Mouse (Mus musculus): ENCODE measurements around the gene Hoxc11. TPM values are rescaled to one million over a fixed set of nuclear protein-coding genes. Genes with fewer than 3 reads are reported as not detected.

Hoxc11 gene
- polyA plus RNA-seq (2012; rRNA removed), result not detected in 2 replicates

GRCm38 (mm10) chr15:102954192-102955006 lies at the start of gene Hoxc11:
Hoxc11 (plus strand) TSS chr15:102954427.

GRCm38 (mm10) chr15:102921053-102922011 lies 32.9 kb upstream of the Hoxc11 start, which contains the start of gene Hoxc13:
Hoxc13 (plus strand) TSS chr15:102921103.

GRCm38 (mm10) chr15:102936279-102936972 lies 17.8 kb upstream of the Hoxc11 start, which contains the start of gene Hoxc12:
Hoxc12 (plus strand) TSS chr15:102936757.

GRCm38 (mm10) chr15:102966776-102967311 lies 12.6 kb downstream of the Hoxc11 start, which contains the start of gene Hoxc10:
Hoxc10 (plus strand) TSS chr15:102966796.

GRCm38 (mm10) chr15:102967312-102967510 lies 13.0 kb downstream of the Hoxc11 start, which contains the start of gene Hoxc5:
Hoxc5 (plus strand) TSS chr15:102967443.

GRCm38 (mm10) chr15:102976171-102976570 lies 21.9 kb downstream of the Hoxc11 start, which contains the start of gene Hoxc9:
Hoxc9 (plus strand) TSS chr15:102976439.

GRCm38 (mm10) chr15:102990461-102991397 lies 36.5 kb downstream of the Hoxc11 start, which contains the start of gene Hoxc8:
Hoxc8 (plus strand) TSS chr15:102990607.

GRCm38 (mm10) chr15:102997939-102998355 lies 43.7 kb downstream of the Hoxc11 start, which contains the start of gene Hoxc6:
Hoxc6 (plus strand) TSS chr15:102998257.

Other genes starting within 250 kb of the Hoxc11 start
- 42.1 and 46.6 TPM in 2 replicates for gene Calcoco1, start 232.2 kb upstream of the Hoxc11 start, polyA plus RNA-seq (2012; rRNA removed)
- not detected in 2 replicates for gene Hoxc13, start 33.3 kb upstream of the Hoxc11 start, polyA plus RNA-seq (2012; rRNA removed)
- gene Hoxc12, start 17.7 kb upstream of the Hoxc11 start, polyA plus RNA-seq (2012; rRNA removed), result not detected in 2 replicates
- not detected in 2 replicates for gene Hoxc10, start 12.4 kb downstream of the Hoxc11 start, polyA plus RNA-seq (2012; rRNA removed)
- gene Hoxc5, start 13.0 kb downstream of the Hoxc11 start, polyA plus RNA-seq (2012; rRNA removed), result 0.06 and 0.07 TPM in 2 replicates
- gene Hoxc9, start 22.0 kb downstream of the Hoxc11 start, polyA plus RNA-seq (2012; rRNA removed), result not detected in 2 replicates
- gene Hoxc8, start 36.2 kb downstream of the Hoxc11 start, polyA plus RNA-seq (2012; rRNA removed), result not detected in 2 replicates
- 0.14 TPM in 1 of 2 replicates, not detected in the other for gene Hoxc6, start 43.8 kb downstream of the Hoxc11 start, polyA plus RNA-seq (2012; rRNA removed)
- 0.10 and 0.28 TPM in 2 replicates for gene Hoxc4, start 64.5 kb downstream of the Hoxc11 start, polyA plus RNA-seq (2012; rRNA removed)
- gene Smug1, start 212.7 kb downstream of the Hoxc11 start, polyA plus RNA-seq (2012; rRNA removed), result 27.0 and 30.0 TPM in 2 replicates

All from central nervous system, embryonic 18 days (tissue).